Mouse (Mus musculus): ENCODE data around the gene Rasgef1b.

GRCm38 (mm10) chr5:99390314-99390713 lies 338.6 kb downstream of the Rasgef1b start:
- TF ChIP-seq POLR2AphosphoS2 (IDR thresholded peaks at IDR 0.05; ENCODE audit: insufficient read length, low read depth) (no peak), MYOD1 (IDR thresholded peaks at IDR 0.05; ENCODE audit: control insufficient read depth in 1 of 3, insufficient read length in 2 of 3, low read depth in 2 of 3) (no peak), SRF (IDR thresholded peaks at IDR 0.05; ENCODE audit: control insufficient read depth, insufficient read length, low read depth) (no peak), TCF3 (IDR thresholded peaks at IDR 0.05; ENCODE audit: insufficient read length, low read depth) (no peak), USF1 (IDR thresholded peaks at IDR 0.05; ENCODE audit: low read depth) (no peak), E2F4 (IDR thresholded peaks at IDR 0.05; ENCODE audit: insufficient read depth) (no peak), MAX (IDR thresholded peaks at IDR 0.05; ENCODE audit: low read depth) (no peak), TCF12 (IDR thresholded peaks at IDR 0.05; ENCODE audit: insufficient read depth, poor library complexity, severe bottlenecking) (no peak), POLR2A (IDR thresholded peaks at IDR 0.05; ENCODE audit: insufficient read length, low read depth) (no peak), MYOG (IDR thresholded peaks at IDR 0.05; ENCODE audit: control insufficient read depth in 1 of 3, insufficient read depth in 1 of 3, insufficient read length in 2 of 3, low read depth in 2 of 3) (no peak)
